Mouse (Mus musculus) testis, adult 2 months (tissue): ENCODE measurements around the gene Pbx2. TPM values are rescaled to one million over a fixed set of nuclear protein-coding genes. Genes with fewer than 3 reads are reported as not detected.

Experiments used
- H3K27ac ChIP-seq: fragments of 200-500 bp; 2 replicates; pipeline ENCODE4 v1.5.1; 2012; ENCODE audit warnings: low read depth, low read length; ENCODE audit not compliant: control insufficient read depth, insufficient read depth
- H3K27me3 ChIP-seq: fragments of 200-500 bp; 2 replicates; pipeline ENCODE4 v1.6.1; 2012; ENCODE audit warnings: mild to moderate bottlenecking, low read length, moderate library complexity; ENCODE audit not compliant: control insufficient read depth, insufficient read depth
- H3K36me3 ChIP-seq: fragments of 200-500 bp; 2 replicates; pipeline ENCODE4 v1.6.1; 2012; ENCODE audit warnings: mild to moderate bottlenecking, low read length; ENCODE audit not compliant: control insufficient read depth, insufficient read depth
- H3K4me1 ChIP-seq: fragments of 200-500 bp; 2 replicates; pipeline ENCODE4 v1.6.1; 2012; ENCODE audit warnings: low read length; ENCODE audit not compliant: control insufficient read depth, insufficient read depth
- H3K4me3 ChIP-seq: fragments of 200-500 bp; 2 replicates; pipeline ENCODE4 v1.5.1; 2012; ENCODE audit warnings: low read depth, mild to moderate bottlenecking, low read length, moderate library complexity, mixed read lengths; ENCODE audit not compliant: control insufficient read depth
- CTCF ChIP-seq: fragments of 200-500 bp; IDR thresholded peaks from 2 replicates; pipeline ENCODE4 v1.5.1; 2012; ENCODE audit warnings: low read depth, mild to moderate bottlenecking, inconsistent platforms, low read length, moderate library complexity; ENCODE audit not compliant: control insufficient read depth, insufficient read depth, insufficient replicate concordance
- POLR2A ChIP-seq: fragments of 200-500 bp; IDR thresholded peaks from 2 replicates; pipeline ENCODE4 v1.6.1; 2012; ENCODE audit warnings: low read depth, mild to moderate bottlenecking, inconsistent platforms, low read length, moderate library complexity; ENCODE audit not compliant: control insufficient read depth
- polyA plus RNA-seq: library from polyadenylated mRNA; depleted of rRNA; stranded (reverse); fragments of >200 nt; gene quantifications from 2 replicates; pipeline ENCODE4 v1.2.3, GENCODE M21; 2012

Pbx2 gene
- polyA plus RNA-seq, 1 experiment, result 9.6 TPM

- Histone ChIP-seq H3K27ac (no peak overlapping the region), H3K4me1 (no peaks in the 10 kb centered on the region), H3K4me3 (no peak overlapping the region), H3K36me3 (no peaks in the 10 kb centered on the region; the same call in 1 of the 2 replicates), H3K27me3 (no peaks in the 10 kb centered on the region)
- no peak for TF ChIP-seq CTCF
- TF ChIP-seq POLR2A, result no peak
Measured at GRCm38 (mm10) chr17:34613054-34613645, 22.1 kb downstream of the Pbx2 start.

GRCm38 (mm10) chr17:34613830-34614229 is 22.8 kb downstream of the Pbx2 start:
- TF ChIP-seq POLR2A (no peak), CTCF (no peak)
- Histone ChIP-seq H3K4me1 (no peaks in the 10 kb centered on the region), H3K4me3 (no peak overlapping the region), H3K27me3 (no peaks in the 10 kb centered on the region), H3K36me3 (no peaks in the 10 kb centered on the region; the same call in 1 of the 2 replicates), H3K27ac (no peak overlapping the region)

GRCm38 (mm10) chr17:34615871-34616270 is 24.8 kb downstream of the Pbx2 start, which contains the start of gene Egfl8:
TSS of gene Egfl8 (minus strand) at chr17:34615971.
- Histone ChIP-seq H3K4me3 (no peak within 1 kb of the TSS), H3K4me1 (no peaks in the 10 kb centered on the region), H3K36me3 (no peaks in the 10 kb centered on the region), H3K27ac (no peak within 1 kb of the TSS), H3K27me3 (no peaks in the 10 kb centered on the region)
- no peak for TF ChIP-seq POLR2A
- TF ChIP-seq CTCF, result no peak

- TF ChIP-seq POLR2A (no peak), CTCF (peak; percentile 33; the same call in 1 of the 2 replicates)
- Histone ChIP-seq H3K27ac (no peak overlapping the region), H3K36me3 (no peaks in the 10 kb centered on the region), H3K27me3 (no peaks in the 10 kb centered on the region), H3K4me3 (no peak overlapping the region), H3K4me1 (no peaks in the 10 kb centered on the region)
Measured at GRCm38 (mm10) chr17:34618999-34619398, 27.9 kb downstream of the Pbx2 start.

- TF ChIP-seq POLR2A, result no peak
- no peak for TF ChIP-seq CTCF
- Histone ChIP-seq H3K27ac (no peak overlapping the region), H3K4me1 (peaks cover 5% of the 10 kb centered on the region), H3K27me3 (no peaks in the 10 kb centered on the region), H3K36me3 (no peaks in the 10 kb centered on the region), H3K4me3 (no peak overlapping the region)
Measured at GRCm38 (mm10) chr17:34621006-34621405, 29.9 kb downstream of the Pbx2 start.

GRCm38 (mm10) chr17:34623161-34623560 is 32.1 kb downstream of the Pbx2 start:
- no peak overlapping the region for H3K27ac ChIP-seq
- H3K4me1 ChIP-seq, result peaks cover 23% of the 10 kb centered on the region
- TF ChIP-seq POLR2A, result no peak
- no peak for TF ChIP-seq CTCF

GRCm38 (mm10) chr17:34624981-34625380 is 33.9 kb downstream of the Pbx2 start:
- no peak overlapping the region for H3K4me3 ChIP-seq
- no peaks in the 10 kb centered on the region for H3K36me3 ChIP-seq
- H3K27me3 ChIP-seq, result no peaks in the 10 kb centered on the region

More at GRCm38 (mm10) chr17:34623161-34623560, 32.1 kb downstream of the Pbx2 start:
- no peak overlapping the region for H3K4me3 ChIP-seq
- no peaks in the 10 kb centered on the region for H3K27me3 ChIP-seq
- H3K36me3 ChIP-seq, result no peaks in the 10 kb centered on the region

More at GRCm38 (mm10) chr17:34624981-34625380, 33.9 kb downstream of the Pbx2 start:
- Histone ChIP-seq H3K4me1 (peaks cover 31% of the 10 kb centered on the region), H3K27ac (no peak overlapping the region)
- TF ChIP-seq POLR2A (no peak), CTCF (no peak)
